Mouse (Mus musculus): ENCODE results near the gene Plekhh2. TPM values are rescaled to one million over a fixed set of nuclear protein-coding genes. Genes with fewer than 3 reads are reported as not detected.

Plekhh2 gene
- total and polyA plus RNA-seq, 3 experiments: 0.21 to 1.7 (median 1.1) TPM

DNA sequence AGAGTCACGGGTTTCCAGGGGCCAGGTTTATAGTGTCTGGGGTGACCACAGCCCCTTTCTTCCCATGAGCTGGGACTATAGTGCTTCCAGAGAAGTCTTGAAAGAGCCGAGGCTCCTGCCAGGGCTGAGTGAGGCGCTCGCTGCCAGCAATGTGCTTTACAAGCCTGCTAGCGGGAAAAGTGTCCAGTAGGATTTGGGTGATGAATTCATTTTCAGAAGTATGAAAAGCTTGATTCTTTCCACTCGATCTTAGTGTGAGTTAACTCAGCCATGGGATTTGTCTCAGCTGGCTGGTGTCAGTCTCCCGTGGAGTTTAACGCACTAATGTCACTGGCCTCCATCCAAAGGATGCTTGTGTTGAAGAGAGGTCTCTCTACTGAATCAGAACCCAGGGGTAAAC lies 124.6 kb downstream of the Plekhh2 start:
- no peak overlapping the region for H3K4me3 ChIP-seq (replicated peaks in 1 of 3; ENCODE audit: low read depth in 2 of 3, low read length in 2 of 3, poor library complexity in 1 of 3)
- no peaks in the 10 kb centered on the region for H3K9me3 ChIP-seq (replicated peaks; ENCODE audit: low read length)
- dilution Hi-C loops (cut with MboI; ENCODE audit: extremely low pct_ligation_motif_present, extremely low pct_unique_long_range_greater_than_20kb, low sequenced_read_pairs) (no loop called here), in situ Hi-C loops (cut with MboI; ENCODE audit: low pct_ligation_motif_present, low pct_unique_long_range_greater_than_20kb, low sequenced_read_pairs) (no loop called here)
- TF ChIP-seq USF1 (IDR thresholded peaks at IDR 0.05; ENCODE audit: low read depth, low read length) (no peak), HCFC1 (IDR thresholded peaks at IDR 0.05; ENCODE audit: low read depth, low read length) (no peak), MEF2A (IDR thresholded peaks at IDR 0.05; ENCODE audit: borderline replicate concordance, low read depth, low read length) (no peak), TCF12 (IDR thresholded peaks at IDR 0.05; ENCODE audit: low read depth, low read length) (no peak), NRF1 (IDR thresholded peaks at IDR 0.05; ENCODE audit: low read depth, low read length) (no peak), ELF1 (IDR thresholded peaks at IDR 0.05; ENCODE audit: low read depth, low read length) (no peak), MAZ (IDR thresholded peaks at IDR 0.05; ENCODE audit: low read depth, low read length) (no peak)
- H3K4me2 ChIP-seq (ENCODE audit: insufficient read depth, low read depth, poor library complexity, severe bottlenecking): no peak overlapping the region
- no peaks in the 10 kb centered on the region for H3K79me2 ChIP-seq (replicated peaks; ENCODE audit: control insufficient read depth, extremely low read depth, insufficient read depth, poor library complexity, severe bottlenecking)
- peaks cover 5 to 14% of the 10 kb centered on the region in 2 experiments; a peak in 3 of 4 replicates for H3K4me1 ChIP-seq (ENCODE audit: control insufficient read depth in 1 of 2, insufficient read depth in 2 of 2)
- no peaks in the 10 kb centered on the region for H3K27me3 ChIP-seq (replicated peaks)
- no peak overlapping the region for H3K27ac ChIP-seq (ENCODE audit: insufficient read depth, low read depth)
- DNase-seq (ENCODE audit: extremely low read depth): no peak
- H3K36me3 ChIP-seq (replicated peaks in 1 of 2; ENCODE audit: control insufficient read depth in 1 of 2, insufficient read depth in 1 of 2, low read length in 1 of 2): peaks cover 0 to 30% of the 10 kb centered on the region in 2 experiments
- H3K9ac ChIP-seq (ENCODE audit: insufficient read depth, low read depth): no peak overlapping the region

GRCm38 (mm10) chr17:84637971-84638370 lies 126.3 kb downstream of the Plekhh2 start:
- Histone ChIP-seq H3K79me2 (replicated peaks; ENCODE audit: control insufficient read depth, extremely low read depth, insufficient read depth, poor library complexity, severe bottlenecking) (no peaks in the 10 kb centered on the region), H3K27ac (ENCODE audit: insufficient read depth, low read depth) (no peak overlapping the region), H3K9me3 (replicated peaks; ENCODE audit: low read length) (no peaks in the 10 kb centered on the region), H3K4me3 (replicated peaks in 1 of 3; ENCODE audit: low read depth in 2 of 3, low read length in 2 of 3, poor library complexity in 1 of 3) (no peak overlapping the region), H3K4me2 (ENCODE audit: insufficient read depth, low read depth, poor library complexity, severe bottlenecking) (no peak overlapping the region), H3K27me3 (replicated peaks) (no peaks in the 10 kb centered on the region), H3K9ac (ENCODE audit: insufficient read depth, low read depth) (no peak overlapping the region), H3K36me3 (replicated peaks in 1 of 2; ENCODE audit: control insufficient read depth in 1 of 2, insufficient read depth in 1 of 2, low read length in 1 of 2) (peaks cover 0 to 27% of the 10 kb centered on the region in 2 experiments), H3K4me1 (ENCODE audit: control insufficient read depth in 1 of 2, insufficient read depth in 2 of 2) (peaks cover 8 to 21% of the 10 kb centered on the region in 2 experiments)
- TF ChIP-seq MAX (IDR thresholded peaks at IDR 0.05; ENCODE audit: low read length) (no peak), ETS1 (conservative IDR thresholded peaks at IDR 0.05; ENCODE audit: low read depth, low read length) (no peak), POLR2A (IDR thresholded peaks at IDR 0.05; ENCODE audit: low read depth, low read length) (no peak), CHD2 (IDR thresholded peaks at IDR 0.05; ENCODE audit: low read length) (no peak), MAZ (IDR thresholded peaks at IDR 0.05; ENCODE audit: low read depth, low read length) (no peak), CHD1 (IDR thresholded peaks at IDR 0.05; ENCODE audit: low read depth, low read length) (no peak)
- dilution Hi-C loops (cut with MboI; ENCODE audit: extremely low pct_ligation_motif_present, extremely low pct_unique_long_range_greater_than_20kb, low sequenced_read_pairs): no loop called here
- no peak for DNase-seq (ENCODE audit: extremely low read depth)
- in situ Hi-C loops (cut with MboI; ENCODE audit: low pct_ligation_motif_present, low pct_unique_long_range_greater_than_20kb, low sequenced_read_pairs): no loop called here

- Histone ChIP-seq H3K4me2 (ENCODE audit: insufficient read depth, low read depth, poor library complexity, severe bottlenecking) (no peak overlapping the region), H3K27ac (ENCODE audit: insufficient read depth, low read depth) (no peak overlapping the region), H3K4me1 (ENCODE audit: control insufficient read depth in 1 of 2, insufficient read depth in 2 of 2) (peaks cover 3 to 9% of the 10 kb centered on the region in 2 experiments), H3K27me3 (replicated peaks) (no peaks in the 10 kb centered on the region), H3K79me2 (replicated peaks; ENCODE audit: control insufficient read depth, extremely low read depth, insufficient read depth, poor library complexity, severe bottlenecking) (no peaks in the 10 kb centered on the region), H3K36me3 (replicated peaks in 1 of 2; ENCODE audit: control insufficient read depth in 1 of 2, insufficient read depth in 1 of 2, low read length in 1 of 2) (peaks cover 0 to 24% of the 10 kb centered on the region in 2 experiments), H3K4me3 (replicated peaks in 1 of 3; ENCODE audit: low read depth in 2 of 3, low read length in 2 of 3, poor library complexity in 1 of 3) (no peak overlapping the region), H3K9me3 (replicated peaks; ENCODE audit: low read length) (no peaks in the 10 kb centered on the region), H3K9ac (ENCODE audit: insufficient read depth, low read depth) (no peak overlapping the region)
- dilution Hi-C loops (cut with MboI; ENCODE audit: extremely low pct_ligation_motif_present, extremely low pct_unique_long_range_greater_than_20kb, low sequenced_read_pairs): no loop called here
- in situ Hi-C loops (cut with MboI; ENCODE audit: low pct_ligation_motif_present, low pct_unique_long_range_greater_than_20kb, low sequenced_read_pairs): no loop called here
- no peak for DNase-seq (ENCODE audit: extremely low read depth)
- TF ChIP-seq TBP (conservative IDR thresholded peaks at IDR 0.05; ENCODE audit: low read depth, low read length) (no peak), NRF1 (IDR thresholded peaks at IDR 0.05; ENCODE audit: low read depth, low read length) (no peak), MAX (IDR thresholded peaks at IDR 0.05; ENCODE audit: low read length) (no peak), JUND (conservative IDR thresholded peaks at IDR 0.05; ENCODE audit: low read depth, low read length) (no peak), POLR2A (IDR thresholded peaks at IDR 0.05; ENCODE audit: low read depth, low read length) (no peak)
Observed at GRCm38 (mm10) chr17:84639796-84640378, 128.2 kb downstream of the Plekhh2 start.
